Mouse (Mus musculus): ENCODE measurements at regions not wholly inside any gene's neighbourhood (a gene's known extent, or its start where the extent isn't known, plus 50 kb on each side); places are given as distances from the start of the nearest gene placed in this dataset.
"Not testable (repeated sequence)": the region's sequence is repeated elsewhere in the genome, so short reads cannot be mapped to it uniquely, and the experiment has no call there.

DNA sequence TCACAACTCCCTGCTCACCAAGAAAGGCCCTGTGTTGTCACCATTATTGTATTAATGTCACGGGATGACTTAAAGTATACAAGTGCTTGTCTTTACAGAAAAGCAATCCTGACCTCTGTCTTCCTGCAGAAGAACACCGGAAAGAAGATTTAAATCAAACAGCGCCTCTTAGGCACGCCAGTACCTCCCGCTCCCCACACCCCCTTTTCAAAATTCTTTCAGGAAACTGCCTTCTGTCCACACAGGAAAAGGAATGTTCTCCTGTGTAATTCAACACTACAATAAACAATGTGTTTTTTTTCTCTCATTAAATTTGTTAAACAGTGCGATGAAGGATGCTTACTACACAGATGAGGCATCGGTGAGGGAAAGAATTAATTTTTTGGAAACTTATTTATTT lies 112.6 kb upstream of the Stt3b start:
- 86% methylated on average over 7 of the region's 7 CpGs for WGBS
- H3K4me2 ChIP-seq (ENCODE audit: low read depth): no peak overlapping the region
- H3K27ac ChIP-seq (ENCODE audit: low read depth, low read length): no peak overlapping the region
- H3K4me3 ChIP-seq (ENCODE audit: low read depth, low read length): no peak overlapping the region
- no peaks in the 10 kb centered on the region for H3K36me3 ChIP-seq (ENCODE audit: insufficient read depth)
- no peak for TF ChIP-seq CTCF (IDR thresholded peaks at IDR 0.05; ENCODE audit: low read depth)
- H3K4me1 ChIP-seq (ENCODE audit: insufficient read depth): no peaks in the 10 kb centered on the region
- DNase-seq (no peak), ATAC-seq (no peak)
- 0 out of 2 replicates have a peak, but pooled peaks cover 4% of the 10 kb centered on the region for H3K9me3 ChIP-seq (ENCODE audit: low read length)
- H3K9ac ChIP-seq: no peak overlapping the region
- H3K27me3 ChIP-seq (ENCODE audit: insufficient read depth, low read length): no peaks in the 10 kb centered on the region

DNA sequence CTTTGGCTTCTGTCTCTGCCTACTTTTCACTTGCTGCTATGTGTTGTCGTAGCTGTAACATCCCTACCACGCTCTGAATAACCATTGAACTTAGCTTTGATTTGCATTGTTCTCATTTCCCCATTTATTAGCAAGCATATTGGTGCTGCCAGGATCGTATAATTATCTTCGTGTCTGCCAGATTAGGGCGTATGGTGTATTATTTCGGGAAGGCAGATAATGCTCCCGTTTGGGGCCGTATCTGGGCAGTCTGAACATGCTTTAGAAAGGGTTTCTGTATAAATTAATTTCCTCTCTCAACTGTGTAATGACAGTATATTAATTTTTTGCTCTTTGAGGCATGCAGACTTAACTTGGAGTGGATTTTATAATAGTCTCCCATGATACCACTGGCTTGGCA lies 116.5 kb upstream of the Stt3b start:
- no peak for TF ChIP-seq CTCF (IDR thresholded peaks at IDR 0.05; ENCODE audit: low read depth)
- no peak overlapping the region for H3K27ac ChIP-seq (ENCODE audit: low read depth, low read length)
- no peak overlapping the region for H3K4me3 ChIP-seq (ENCODE audit: low read depth, low read length)
- 26% methylated on average over 8 of the region's 8 CpGs for WGBS
- DNase-seq (peak; percentile 65), ATAC-seq (peak; percentile 84)
- no peaks in the 10 kb centered on the region for H3K27me3 ChIP-seq (ENCODE audit: insufficient read depth, low read length)
- no peaks in the 10 kb centered on the region for H3K36me3 ChIP-seq (ENCODE audit: insufficient read depth)
- H3K9ac ChIP-seq: no peak overlapping the region
- H3K4me2 ChIP-seq (ENCODE audit: low read depth): no peak overlapping the region
- no peaks in the 10 kb centered on the region for H3K4me1 ChIP-seq (ENCODE audit: insufficient read depth)
- H3K9me3 ChIP-seq (ENCODE audit: low read length): no peaks in the 10 kb centered on the region

DNA sequence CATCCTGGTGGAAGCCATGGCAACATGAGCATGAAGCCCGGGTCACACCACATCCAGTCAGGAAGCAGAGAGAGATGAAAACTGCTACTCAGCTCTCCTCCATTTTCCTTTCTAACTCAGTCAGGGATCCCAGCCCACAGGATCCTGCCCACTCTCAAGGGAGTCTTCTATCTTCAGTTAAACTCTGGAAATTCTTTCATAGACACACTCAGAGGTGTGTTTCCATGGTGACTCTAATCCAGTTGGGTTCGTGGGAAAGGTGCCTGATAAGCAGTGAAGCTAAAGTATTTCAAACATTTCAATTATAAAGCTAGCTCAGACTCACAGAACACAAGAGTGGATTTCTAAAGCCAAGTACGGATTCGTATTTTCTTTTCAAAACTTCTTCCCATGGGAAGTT lies 120.0 kb upstream of the Stt3b start:
- 44% methylated on average over 4 of the region's 4 CpGs for WGBS
- no peak overlapping the region for H3K4me3 ChIP-seq (ENCODE audit: low read depth, low read length)
- H3K9me3 ChIP-seq (ENCODE audit: low read length): no peaks in the 10 kb centered on the region
- H3K27me3 ChIP-seq (ENCODE audit: insufficient read depth, low read length): no peaks in the 10 kb centered on the region
- TF ChIP-seq CTCF (IDR thresholded peaks at IDR 0.05; ENCODE audit: low read depth): no peak
- no peaks in the 10 kb centered on the region for H3K4me1 ChIP-seq (ENCODE audit: insufficient read depth)
- no peak overlapping the region for H3K9ac ChIP-seq
- no peaks in the 10 kb centered on the region for H3K36me3 ChIP-seq (ENCODE audit: insufficient read depth)
- ATAC-seq (no peak), DNase-seq (no peak)
- H3K4me2 ChIP-seq (ENCODE audit: low read depth): no peak overlapping the region
- H3K27ac ChIP-seq (ENCODE audit: low read depth, low read length): no peak overlapping the region

DNA sequence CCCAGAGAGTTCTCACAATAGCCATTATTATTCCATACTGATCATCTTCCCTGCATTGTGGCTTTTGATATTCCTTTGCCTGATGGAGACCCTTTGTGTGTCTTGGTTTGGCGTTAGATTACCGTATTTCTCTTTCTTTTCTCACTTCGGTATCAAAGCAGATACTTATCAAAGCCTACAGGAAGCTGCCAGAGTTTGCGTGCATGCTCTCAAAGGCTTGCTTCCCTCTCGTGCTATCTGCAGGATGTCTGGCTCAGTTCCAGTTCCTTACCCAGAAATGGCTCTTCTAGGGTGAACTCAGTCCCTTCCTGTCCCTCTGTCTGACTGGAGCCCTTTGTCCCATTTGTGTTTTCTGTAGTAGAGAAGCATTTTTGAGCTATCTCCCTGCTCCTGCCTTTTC lies 124.5 kb upstream of the Stt3b start:
- DNase-seq (no peak), ATAC-seq (no peak)
- 12% methylated on average over 5 of the region's 5 CpGs for WGBS
- Histone ChIP-seq H3K27me3 (ENCODE audit: insufficient read depth, low read length) (no peaks in the 10 kb centered on the region), H3K4me1 (ENCODE audit: insufficient read depth) (no peaks in the 10 kb centered on the region), H3K4me3 (ENCODE audit: low read depth, low read length) (no peak overlapping the region), H3K4me2 (ENCODE audit: low read depth) (no peak overlapping the region), H3K9me3 (ENCODE audit: low read length) (no peaks in the 10 kb centered on the region), H3K27ac (ENCODE audit: low read depth, low read length) (no peak overlapping the region), H3K36me3 (ENCODE audit: insufficient read depth) (no peaks in the 10 kb centered on the region), H3K9ac (no peak overlapping the region)
- TF ChIP-seq CTCF (IDR thresholded peaks at IDR 0.05; ENCODE audit: low read depth): no peak

DNA sequence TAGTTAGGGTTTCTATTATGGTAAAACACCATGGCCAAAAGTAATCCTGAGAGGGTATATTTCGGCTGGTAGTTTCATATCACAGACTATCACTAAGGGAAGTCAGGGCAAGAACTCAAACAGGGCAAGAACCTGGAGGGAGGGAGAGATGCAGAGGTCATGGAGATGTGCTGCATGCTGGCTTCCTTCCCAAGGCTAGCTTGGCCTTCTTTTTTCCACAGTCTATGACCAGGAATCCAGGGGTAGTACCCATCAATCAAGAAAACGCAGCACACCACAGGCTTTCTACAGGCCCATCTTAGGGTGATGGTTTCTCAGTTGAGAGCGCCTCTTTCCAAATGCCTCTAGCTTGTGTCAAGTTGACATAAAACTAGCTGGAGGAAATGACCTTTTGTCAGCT lies 126.1 kb upstream of the Stt3b start:
- ATAC-seq (no peak), DNase-seq (no peak)
- H3K9me3 ChIP-seq (ENCODE audit: low read length): no peaks in the 10 kb centered on the region
- H3K36me3 ChIP-seq (ENCODE audit: insufficient read depth): no peaks in the 10 kb centered on the region
- no peaks in the 10 kb centered on the region for H3K4me1 ChIP-seq (ENCODE audit: insufficient read depth)
- WGBS: 93% methylated on average over 3 of the region's 3 CpGs
- H3K27ac ChIP-seq (ENCODE audit: low read depth, low read length): no peak overlapping the region
- no peak overlapping the region for H3K4me3 ChIP-seq (ENCODE audit: low read depth, low read length)
- H3K9ac ChIP-seq: no peak overlapping the region
- no peak for TF ChIP-seq CTCF (IDR thresholded peaks at IDR 0.05; ENCODE audit: low read depth)
- H3K27me3 ChIP-seq (ENCODE audit: insufficient read depth, low read length): no peaks in the 10 kb centered on the region
- H3K4me2 ChIP-seq (ENCODE audit: low read depth): no peak overlapping the region

DNA sequence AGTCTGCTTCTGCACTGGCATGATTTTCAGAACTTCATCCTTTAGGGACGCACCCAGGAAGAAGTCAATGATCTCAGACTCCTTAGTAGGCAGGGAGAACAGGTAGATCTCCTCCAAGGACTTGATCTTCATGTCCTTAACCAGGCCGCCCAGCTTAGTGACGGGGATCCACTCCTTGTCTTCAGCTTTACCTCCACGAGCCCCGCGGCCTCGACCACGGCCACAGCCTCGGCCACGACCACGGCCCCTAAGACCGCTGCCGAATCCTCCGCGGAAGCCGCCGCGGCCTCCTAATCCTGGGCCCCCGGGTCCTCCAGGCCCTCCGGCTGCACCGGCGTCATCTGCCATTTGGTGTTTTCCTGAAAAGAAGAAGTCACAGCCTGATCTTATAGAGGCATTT lies 128.0 kb upstream of the Stt3b start:
- DNase-seq; H3K36me3 ChIP-seq (ENCODE audit: insufficient read depth); H3K4me3 ChIP-seq (ENCODE audit: low read depth, low read length); H3K4me1 ChIP-seq (ENCODE audit: insufficient read depth); H3K4me2 ChIP-seq (ENCODE audit: low read depth); H3K27me3 ChIP-seq (ENCODE audit: insufficient read depth, low read length); ATAC-seq; H3K27ac ChIP-seq (ENCODE audit: low read depth, low read length); H3K9me3 ChIP-seq (ENCODE audit: low read length); H3K9ac ChIP-seq: not testable (repeated sequence)
- WGBS: 98% methylated on average over 22 of the region's 22 CpGs

DNA sequence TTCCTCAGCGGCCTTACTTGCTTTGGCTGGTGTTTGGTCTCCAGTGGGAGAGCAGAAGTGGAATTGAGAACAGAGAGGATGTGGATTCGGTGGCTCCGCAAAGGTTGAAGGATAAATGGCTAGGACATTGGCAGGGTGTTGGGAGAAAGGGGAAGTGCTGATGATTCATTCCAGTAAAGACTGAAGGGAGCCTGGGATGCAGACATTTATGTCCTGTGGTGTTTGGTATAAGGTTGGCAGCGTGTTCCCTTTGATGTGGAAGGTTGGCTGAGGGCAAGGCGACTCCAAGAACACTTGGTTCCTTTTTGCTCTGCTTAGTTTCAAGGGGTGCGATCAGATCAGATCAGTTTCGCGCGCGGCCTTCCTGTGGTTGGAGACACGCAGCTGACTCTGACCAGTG lies 136.5 kb upstream of the Stt3b start:
- ATAC-seq: no peak
- 85% methylated on average over 11 of the region's 11 CpGs for whole genome bisulfite sequencing

DNA sequence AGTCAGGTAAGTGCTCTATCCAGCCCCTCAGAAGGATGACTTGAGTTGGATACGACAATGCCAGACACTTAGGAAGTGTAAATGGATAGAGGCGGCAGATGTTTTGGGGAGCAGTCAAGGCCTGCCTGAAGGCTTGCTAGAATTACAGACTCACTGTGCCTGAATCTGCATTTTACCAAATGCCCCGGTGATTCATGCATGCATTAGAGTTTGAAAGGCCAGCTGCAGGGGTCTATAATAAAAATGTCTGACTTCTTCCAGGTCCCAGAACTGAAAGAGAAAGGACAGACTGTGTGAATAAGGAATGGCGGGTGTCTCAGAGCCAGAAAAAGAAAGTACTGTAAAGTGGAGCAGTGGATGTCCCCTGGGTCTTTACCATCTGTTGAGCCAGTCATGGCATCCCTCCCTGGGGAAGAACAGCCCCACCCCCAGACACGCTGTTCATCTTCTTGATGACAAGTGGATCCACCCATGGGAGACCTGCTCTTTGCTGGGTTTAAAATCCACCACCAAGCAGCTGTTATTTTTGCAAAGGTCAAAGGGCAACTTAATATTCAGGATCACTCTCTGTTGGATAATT lies 140.6 kb upstream of the Stt3b start:
- no peaks in the 10 kb centered on the region for H3K9me3 ChIP-seq (ENCODE audit: low read length)
- no peak overlapping the region for H3K27ac ChIP-seq (ENCODE audit: low read depth, low read length)
- no peaks in the 10 kb centered on the region for H3K4me1 ChIP-seq (ENCODE audit: insufficient read depth)
- WGBS: 74% methylated on average over 5 of the region's 5 CpGs
- no peak for ATAC-seq
- H3K36me3 ChIP-seq (ENCODE audit: insufficient read depth): no peaks in the 10 kb centered on the region
- H3K4me3 ChIP-seq (ENCODE audit: low read depth, low read length): no peak overlapping the region
- no peak overlapping the region for H3K4me2 ChIP-seq (ENCODE audit: low read depth)
- no peak for TF ChIP-seq CTCF (IDR thresholded peaks at IDR 0.05; ENCODE audit: low read depth)
- DNase-seq: no peak
- H3K9ac ChIP-seq: no peak overlapping the region
- H3K27me3 ChIP-seq (ENCODE audit: insufficient read depth, low read length): no peaks in the 10 kb centered on the region

More for the DNA sequence above, 136.5 kb upstream of the Stt3b start:
- no peak overlapping the region for H3K4me2 ChIP-seq (ENCODE audit: low read depth)
- DNase-seq: no peak
- H3K4me1 ChIP-seq (ENCODE audit: insufficient read depth): no peaks in the 10 kb centered on the region
- H3K9ac ChIP-seq: no peak overlapping the region
- no peaks in the 10 kb centered on the region for H3K36me3 ChIP-seq (ENCODE audit: insufficient read depth)
- H3K4me3 ChIP-seq (ENCODE audit: low read depth, low read length): no peak overlapping the region
- H3K27ac ChIP-seq (ENCODE audit: low read depth, low read length): no peak overlapping the region
- H3K9me3 ChIP-seq (ENCODE audit: low read length): no peaks in the 10 kb centered on the region
- no peaks in the 10 kb centered on the region for H3K27me3 ChIP-seq (ENCODE audit: insufficient read depth, low read length)
- TF ChIP-seq CTCF (IDR thresholded peaks at IDR 0.05; ENCODE audit: low read depth): no peak
